Mouse (Mus musculus) megakaryocyte, embryonic 14.5 days (primary cell): ENCODE results near the gene Dab2ip.

Experiments used
- FLI1 ChIP-seq: IDR thresholded peaks from 2 replicates; pipeline ENCODE4 v1.6.1; 2012; ENCODE audit warnings: low read length, inconsistent platforms, mixed read lengths
- GATA1 ChIP-seq: IDR thresholded peaks from 3 replicates; pipeline ENCODE4 v1.6.1; 2012; ENCODE audit warnings: mixed read lengths, low read length, inconsistent platforms, borderline replicate concordance

DNA sequence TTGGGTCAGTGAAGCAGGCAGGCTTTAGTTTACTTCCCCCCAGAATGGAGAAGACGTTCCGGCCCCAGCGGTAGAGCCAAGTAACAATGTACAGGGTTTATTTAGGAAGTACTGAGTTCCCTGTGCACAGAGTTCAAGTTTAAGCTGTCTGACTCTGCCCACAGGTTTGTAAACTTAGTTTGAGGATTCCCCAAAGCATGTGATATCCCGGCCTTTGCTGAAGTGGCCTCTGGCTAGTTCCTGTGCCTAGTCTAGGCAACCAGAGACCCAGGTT is 65.0 kb downstream of the Dab2ip start:
- TF ChIP-seq GATA1 (no peak), FLI1 (no peak)
